Mouse (Mus musculus): ENCODE results near the gene Speg.

GRCm38 (mm10) chr1:75480735-75481134 lies 105.6 kb downstream of the Speg start:
- TF ChIP-seq POLR2A (IDR thresholded peaks at IDR 0.05; ENCODE audit: borderline replicate concordance, extremely low read depth, low read depth, low read length) (no peak), CTCF (IDR thresholded peaks at IDR 0.05; ENCODE audit: insufficient read depth, low read length) (no peak)
